Mouse (Mus musculus) bone marrow, adult 2 months (tissue): ENCODE measurements at regions not wholly inside any gene's neighbourhood (a gene's known extent, or its start where the extent isn't known, plus 50 kb on each side); places are given as distances from the start of the nearest gene placed in this dataset.

Experiments
- CTCF ChIP-seq: fragments of 200-500 bp; IDR thresholded peaks from 2 replicates; pipeline ENCODE4 v1.5.1; 2011; ENCODE audit warnings: low read length, control low read depth; ENCODE audit not compliant: control insufficient read depth, insufficient read depth
- POLR2A ChIP-seq: fragments of 200-500 bp; IDR thresholded peaks from 2 replicates; pipeline ENCODE4 v1.6.1; 2011; ENCODE audit warnings: low read depth, mild to moderate bottlenecking, control low read depth, low read length, borderline replicate concordance; ENCODE audit not compliant: control insufficient read depth

DNA sequence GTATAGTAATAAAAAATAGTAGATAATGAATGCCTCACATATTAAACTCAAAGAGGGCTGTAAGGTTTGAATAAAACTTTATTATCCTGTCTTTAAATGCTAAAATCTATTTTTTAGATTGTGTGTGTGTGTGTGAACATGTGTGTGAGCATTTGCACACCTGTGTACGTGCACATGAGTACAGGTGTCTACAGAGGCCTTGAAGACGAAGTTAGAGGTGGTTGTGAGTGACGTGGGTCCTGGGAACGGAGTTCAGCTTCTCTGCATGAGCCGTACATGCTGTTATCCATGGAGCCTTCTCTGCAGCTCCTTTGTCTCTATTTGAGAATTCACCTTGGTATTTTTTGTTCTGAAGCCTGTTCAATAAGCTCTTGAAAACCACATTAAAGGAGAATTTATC, 129.8 kb upstream of the Hmgn3 start:
- TF ChIP-seq CTCF, result no peak
- no peak for TF ChIP-seq POLR2A
